Mouse (Mus musculus) embryonic facial prominence, embryonic 14.5 days (tissue): ENCODE measurements around the gene Fry. TPM values are rescaled to one million over a fixed set of nuclear protein-coding genes. Genes with fewer than 3 reads are reported as not detected.

Experiments used
- ATAC-seq: fragments of 200-750 bp; cut with Nextera tagmentation; 2 replicates; pipeline ENCODE4 v1.8.0; 2017; ENCODE audit warnings: low read depth, moderate number of reproducible peaks, moderate TSS enrichment
- DNase-seq: peaks from one replicate; pipeline ENCODE4 v3.0.0-alpha.2; 2015; ENCODE audit warnings: low spot score
- H3K27ac ChIP-seq: fragments of 300-500 bp; sonication (generic); replicated peaks from 2 replicates; pipeline ENCODE4 v1.5.1; 2014; ENCODE audit warnings: low read depth, mild to moderate bottlenecking, low read length, moderate library complexity
- H3K27me3 ChIP-seq: fragments of 300-500 bp; sonication (generic); replicated peaks from 2 replicates; pipeline ENCODE4 v1.6.1; 2014; ENCODE audit warnings: low read length; ENCODE audit not compliant: control insufficient read depth, insufficient read depth
- H3K36me3 ChIP-seq: fragments of 300-500 bp; sonication (generic); 2 replicates; pipeline ENCODE4 v1.6.1; 2014; ENCODE audit warnings: low read length, mixed read lengths; ENCODE audit not compliant: control insufficient read depth, insufficient read depth
- H3K4me1 ChIP-seq: fragments of 300-500 bp; sonication (generic); 2 replicates; pipeline ENCODE4 v1.6.1; 2014; ENCODE audit warnings: antibody characterized with exemption, low read length; ENCODE audit not compliant: control insufficient read depth, insufficient read depth
- H3K4me2 ChIP-seq: fragments of 300-500 bp; sonication (generic); 2 replicates; pipeline ENCODE4 v1.6.1; 2014; ENCODE audit warnings: low read depth, mild to moderate bottlenecking, low read length, moderate library complexity, mixed read lengths
- H3K4me3 ChIP-seq: fragments of 300-500 bp; sonication (generic); 2 replicates; pipeline ENCODE4 v1.5.1; 2014; ENCODE audit warnings: low read depth, mild to moderate bottlenecking, low read length
- H3K9ac ChIP-seq: fragments of 300-500 bp; sonication (generic); 2 replicates; pipeline ENCODE4 v1.6.1; 2014; ENCODE audit warnings: low read depth, mild to moderate bottlenecking, low read length, moderate library complexity, mixed read lengths
- H3K9me3 ChIP-seq: fragments of 300-500 bp; sonication (generic); 2 replicates; pipeline ENCODE4 v1.6.1; 2016; ENCODE audit warnings: low read length; ENCODE audit not compliant: control insufficient read depth
- WGBS: fragments of 180-500 bp; shearing (Covaris S2); extraction: QIAGEN DNeasy Blood & Tissue Kit; methylation state at CpG from one replicate; pipeline ENCODE4 v1.1.7; 2014; 5-methylcytosine and 5-hydroxymethylcytosine counted together
- polyA plus RNA-seq: library from polyadenylated mRNA; unstranded; fragments of >200 nt; fragmentation: Nextera tagmentation; extraction: Ambion mirVana; gene quantifications from 2 replicates; pipeline ENCODE4 v1.2.1, GENCODE M21; 2014

The Fry gene
- polyA plus RNA-seq, 1 experiment from 2014 or later = 15.1 TPM

- 66% methylated on average over 6 of the region's 6 CpGs for WGBS
- Histone ChIP-seq H3K4me1 (peaks cover 5% of the 10 kb centered on the region; the same call in 1 of the 2 replicates), H3K27me3 (no peaks in the 10 kb centered on the region), H3K4me2 (no peak overlapping the region), H3K36me3 (no peaks in the 10 kb centered on the region), H3K9me3 (no peaks in the 10 kb centered on the region), H3K27ac (no peak overlapping the region), H3K4me3 (no peak overlapping the region), H3K9ac (no peak overlapping the region)
- ATAC-seq = no peak
- DNase-seq = no peak
Observed at GRCm38 (mm10) chr5:150298969-150299368, 180.5 kb downstream of the Fry start.

- ATAC-seq = no peak
- no peaks in the 10 kb centered on the region for H3K27me3 ChIP-seq
- no peaks in the 10 kb centered on the region for H3K36me3 ChIP-seq
- no peak overlapping the region for H3K4me3 ChIP-seq
- no peak overlapping the region for H3K4me2 ChIP-seq
- 74% methylated on average over 2 of the region's 2 CpGs for WGBS
- DNase-seq = no peak
- H3K4me1 ChIP-seq = no peaks in the 10 kb centered on the region
- H3K9me3 ChIP-seq = no peaks in the 10 kb centered on the region
- no peak overlapping the region for H3K27ac ChIP-seq
- H3K9ac ChIP-seq = no peak overlapping the region
Observed at GRCm38 (mm10) chr5:150302123-150302522, 183.7 kb downstream of the Fry start.

DNA sequence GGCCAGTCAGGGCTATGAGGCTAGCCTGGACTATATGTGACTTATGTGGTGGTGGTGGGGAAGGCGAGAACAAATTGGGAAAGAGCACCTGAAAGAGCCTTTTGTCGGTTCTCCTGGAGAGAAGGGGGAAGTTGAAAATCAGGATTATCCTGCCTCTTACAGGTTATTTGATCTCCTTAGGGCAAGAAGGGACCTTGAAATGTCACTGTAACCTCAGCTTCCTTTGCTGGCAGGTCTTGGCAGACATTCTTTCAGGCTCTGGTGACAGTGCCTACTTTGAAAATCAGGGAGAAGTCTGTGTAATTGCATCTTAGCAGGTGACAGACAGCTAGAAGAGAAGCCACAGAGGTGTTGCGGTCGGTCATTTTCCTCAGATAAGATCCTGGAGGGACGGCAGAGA, 184.6 kb downstream of the Fry start:
- no peak overlapping the region for H3K4me3 ChIP-seq
- H3K36me3 ChIP-seq = no peaks in the 10 kb centered on the region
- no peak overlapping the region for H3K27ac ChIP-seq
- peak; percentile 55 for DNase-seq
- peak; percentile 57; the same call in 1 of the 2 replicates for ATAC-seq
- no peaks in the 10 kb centered on the region for H3K9me3 ChIP-seq
- no peaks in the 10 kb centered on the region for H3K27me3 ChIP-seq
- H3K9ac ChIP-seq = no peak overlapping the region
- 51% methylated on average over 5 of the region's 5 CpGs for WGBS
- H3K4me1 ChIP-seq = no peaks in the 10 kb centered on the region
- H3K4me2 ChIP-seq = no peak overlapping the region

GRCm38 (mm10) chr5:150306497-150306896, 188.1 kb downstream of the Fry start:
- Histone ChIP-seq H3K4me1 (no peaks in the 10 kb centered on the region), H3K4me2 (no peak overlapping the region), H3K4me3 (no peak overlapping the region), H3K9ac (no peak overlapping the region), H3K27ac (no peak overlapping the region), H3K9me3 (no peaks in the 10 kb centered on the region), H3K36me3 (no peaks in the 10 kb centered on the region), H3K27me3 (no peaks in the 10 kb centered on the region)
- no peak for DNase-seq
- 92% methylated on average over 5 of the region's 5 CpGs for WGBS
- no peak for ATAC-seq

GRCm38 (mm10) chr5:150313229-150313628, 194.8 kb downstream of the Fry start:
- no peak overlapping the region for H3K4me3 ChIP-seq
- no peak overlapping the region for H3K4me2 ChIP-seq
- 55% methylated on average over 2 of the region's 2 CpGs for WGBS
- H3K9ac ChIP-seq = no peak overlapping the region
- DNase-seq (no peak), ATAC-seq (no peak)
- H3K4me1 ChIP-seq = no peaks in the 10 kb centered on the region
- no peak overlapping the region for H3K27ac ChIP-seq
- H3K27me3 ChIP-seq = no peaks in the 10 kb centered on the region
- no peaks in the 10 kb centered on the region for H3K36me3 ChIP-seq
- H3K9me3 ChIP-seq = no peaks in the 10 kb centered on the region

GRCm38 (mm10) chr5:150314582-150314981, 196.1 kb downstream of the Fry start:
- Histone ChIP-seq H3K9ac (no peak overlapping the region), H3K27ac (no peak overlapping the region), H3K27me3 (no peaks in the 10 kb centered on the region), H3K36me3 (no peaks in the 10 kb centered on the region), H3K4me3 (no peak overlapping the region), H3K4me1 (no peaks in the 10 kb centered on the region), H3K4me2 (no peak overlapping the region), H3K9me3 (no peaks in the 10 kb centered on the region)
- DNase-seq (no peak), ATAC-seq (no peak)
- WGBS = 91% methylated on average over 6 of the region's 6 CpGs

DNA sequence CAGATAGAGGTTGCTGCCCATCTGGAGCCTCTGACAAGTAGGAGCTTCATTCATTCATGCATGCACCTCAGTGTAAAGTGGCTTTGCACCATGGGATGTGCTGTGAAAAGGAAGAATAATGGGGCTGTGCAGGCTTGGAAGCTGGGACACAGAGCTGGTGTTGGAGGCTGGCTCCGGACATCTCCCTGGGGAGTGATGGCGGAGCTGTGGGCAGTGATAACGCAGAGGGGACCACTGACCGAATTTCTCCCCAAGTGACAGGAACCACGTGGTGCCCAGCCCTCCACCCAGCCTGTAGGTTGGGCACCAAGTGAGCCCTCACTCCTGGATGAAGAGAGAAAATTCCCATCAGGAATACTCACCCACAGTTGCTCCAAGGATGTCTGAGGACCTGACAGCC, 207.0 kb downstream of the Fry start:
- Histone ChIP-seq H3K27ac (no peak overlapping the region), H3K4me1 (no peaks in the 10 kb centered on the region), H3K36me3 (no peaks in the 10 kb centered on the region), H3K9me3 (no peaks in the 10 kb centered on the region), H3K4me3 (no peak overlapping the region), H3K27me3 (no peaks in the 10 kb centered on the region), H3K4me2 (no peak overlapping the region), H3K9ac (no peak overlapping the region)
- DNase-seq (no peak), ATAC-seq (no peak)
- WGBS = 70% methylated on average over 5 of the region's 5 CpGs

DNA sequence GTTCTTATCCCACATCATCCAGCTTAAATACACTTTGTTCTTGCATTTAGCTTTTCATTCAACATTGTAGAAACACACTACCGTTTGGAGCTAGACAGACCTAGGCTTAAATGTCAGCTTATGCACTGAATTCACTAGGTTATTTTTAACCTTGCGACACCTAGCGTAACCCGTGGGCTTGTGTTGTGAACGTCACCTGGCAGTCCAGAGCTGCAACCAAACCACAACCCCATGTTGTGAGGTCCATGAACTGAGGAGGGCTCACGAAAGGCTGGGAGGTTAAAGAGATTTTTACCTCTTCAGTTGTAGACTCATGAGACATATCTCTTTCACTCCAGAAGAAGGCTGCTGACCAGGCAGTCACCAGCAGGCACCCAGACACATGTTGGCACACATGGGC, 210.2 kb downstream of the Fry start:
- Histone ChIP-seq H3K27me3 (no peaks in the 10 kb centered on the region), H3K9ac (no peak overlapping the region), H3K4me3 (no peak overlapping the region), H3K27ac (no peak overlapping the region), H3K4me1 (no peaks in the 10 kb centered on the region), H3K9me3 (no peaks in the 10 kb centered on the region), H3K36me3 (no peaks in the 10 kb centered on the region), H3K4me2 (no peak overlapping the region)
- no peak for DNase-seq
- no peak for ATAC-seq
- 87% methylated on average over 6 of the region's 6 CpGs for WGBS

DNA sequence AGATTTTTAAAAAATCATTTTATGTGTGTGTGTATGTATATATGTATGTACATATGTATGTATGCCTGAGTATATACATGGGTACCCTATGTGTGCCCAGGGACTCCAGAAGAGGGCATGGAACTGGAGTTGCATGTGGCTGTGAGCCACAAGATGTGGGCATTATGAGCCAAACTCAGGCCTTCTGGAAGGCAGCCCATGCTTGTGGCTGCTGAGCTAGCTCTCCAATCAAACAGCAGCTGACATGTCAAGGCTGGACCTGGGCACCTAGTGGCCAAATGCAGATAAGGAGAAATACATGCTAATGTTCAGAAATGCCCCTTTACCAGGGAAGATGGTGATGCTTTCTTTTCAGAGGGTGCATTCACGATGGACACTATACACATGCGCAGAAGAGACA, 213.4 kb downstream of the Fry start:
- H3K9me3 ChIP-seq = no peaks in the 10 kb centered on the region
- no peaks in the 10 kb centered on the region for H3K4me1 ChIP-seq
- ATAC-seq (no peak), DNase-seq (no peak)
- no peak overlapping the region for H3K4me2 ChIP-seq
- H3K9ac ChIP-seq = no peak overlapping the region
- no peaks in the 10 kb centered on the region for H3K27me3 ChIP-seq
- H3K4me3 ChIP-seq = no peak overlapping the region
- WGBS = 94% methylated on average over 2 of the region's 2 CpGs
- H3K27ac ChIP-seq = no peak overlapping the region
- H3K36me3 ChIP-seq = no peaks in the 10 kb centered on the region
